Mouse (Mus musculus) central nervous system, embryonic 18 days (tissue): ENCODE data around the gene Arhgdia. TPM values are rescaled to one million over a fixed set of nuclear protein-coding genes. Genes with fewer than 3 reads are reported as not detected.

Experiments
- polyA plus RNA-seq: library from polyadenylated mRNA; depleted of rRNA; stranded (reverse); fragments of >200 nt; gene quantifications from 2 replicates; pipeline ENCODE4 v1.2.3, GENCODE M21; 2012; rRNA removed

Gene Arhgdia
- 443 and 473 TPM in 2 replicates for polyA plus RNA-seq

DNA sequence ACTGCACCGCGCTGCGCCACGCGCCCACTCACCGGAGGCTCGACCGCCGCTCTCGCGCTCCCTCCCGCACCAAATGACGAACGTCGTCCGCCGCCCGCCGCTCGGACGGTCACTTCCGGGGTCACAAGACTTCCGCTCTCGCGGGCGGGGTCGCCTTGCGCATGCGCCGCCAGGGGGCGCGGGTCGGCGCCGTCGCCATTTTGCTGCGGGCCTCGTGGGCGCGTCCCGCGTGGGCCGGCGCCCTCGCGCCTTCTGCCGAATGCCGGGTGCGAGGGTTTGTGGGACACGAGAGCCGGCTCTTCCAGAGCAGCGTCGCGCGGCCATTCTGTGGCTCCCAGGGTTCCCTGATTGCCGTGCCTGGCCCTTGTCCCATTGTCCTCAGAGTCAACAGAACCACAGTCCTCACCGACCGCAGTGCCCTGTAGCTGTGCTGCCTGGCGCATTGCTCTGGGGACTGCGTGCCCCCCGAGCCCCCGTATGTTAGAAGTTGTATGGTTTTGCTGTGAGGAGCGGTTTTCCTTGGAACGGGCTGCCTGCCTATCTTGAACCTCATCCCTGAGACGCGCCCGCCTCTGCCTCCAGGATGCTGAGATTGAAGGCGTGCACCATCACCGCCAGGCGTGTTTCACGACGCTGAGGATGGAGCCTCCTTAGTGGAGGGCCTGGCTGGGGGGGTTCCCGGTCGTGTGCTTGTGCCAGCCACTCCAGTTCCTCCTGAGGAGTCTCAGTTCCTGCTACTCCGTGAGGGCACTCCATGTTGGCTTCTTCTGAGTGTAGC is at the start of gene Arhgdia:
Gene Arhgdia, minus strand, starts transcription at position 135 of the 778 bp plus-strand sequence.

DNA sequence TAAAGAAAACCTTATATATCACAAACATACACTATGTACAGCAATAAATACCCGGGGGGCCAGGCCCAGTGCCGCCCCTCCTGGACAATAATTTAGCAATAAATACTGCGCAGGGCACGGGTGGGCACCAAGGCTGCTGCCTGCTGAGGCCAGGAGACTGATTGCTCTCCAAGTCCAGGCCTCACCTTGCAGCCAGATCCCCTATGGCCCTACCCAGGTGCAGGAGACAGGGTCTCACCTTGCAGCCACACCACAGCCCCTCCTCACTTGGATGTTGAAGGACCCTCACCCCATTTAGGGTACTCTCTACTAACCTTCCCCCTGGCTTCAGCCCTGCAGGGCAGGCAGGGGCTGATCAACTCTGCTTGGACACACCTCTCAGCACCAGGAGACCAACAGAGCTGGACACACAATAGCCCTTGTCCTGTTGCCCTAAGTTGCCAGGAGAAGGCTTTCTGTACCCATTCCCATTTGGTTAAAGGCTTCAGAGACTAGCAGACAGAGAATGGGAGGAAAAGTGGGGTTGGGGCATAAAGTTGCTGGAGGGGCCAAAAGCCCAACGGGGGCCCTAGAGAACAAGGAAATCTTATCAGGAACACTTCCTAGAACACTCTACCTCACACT is 43.8 kb upstream of the Arhgdia start, which contains the start of gene Sirt7:
Gene Sirt7, minus strand, starts transcription at position 89 of the 624 bp plus-strand sequence.

DNA sequence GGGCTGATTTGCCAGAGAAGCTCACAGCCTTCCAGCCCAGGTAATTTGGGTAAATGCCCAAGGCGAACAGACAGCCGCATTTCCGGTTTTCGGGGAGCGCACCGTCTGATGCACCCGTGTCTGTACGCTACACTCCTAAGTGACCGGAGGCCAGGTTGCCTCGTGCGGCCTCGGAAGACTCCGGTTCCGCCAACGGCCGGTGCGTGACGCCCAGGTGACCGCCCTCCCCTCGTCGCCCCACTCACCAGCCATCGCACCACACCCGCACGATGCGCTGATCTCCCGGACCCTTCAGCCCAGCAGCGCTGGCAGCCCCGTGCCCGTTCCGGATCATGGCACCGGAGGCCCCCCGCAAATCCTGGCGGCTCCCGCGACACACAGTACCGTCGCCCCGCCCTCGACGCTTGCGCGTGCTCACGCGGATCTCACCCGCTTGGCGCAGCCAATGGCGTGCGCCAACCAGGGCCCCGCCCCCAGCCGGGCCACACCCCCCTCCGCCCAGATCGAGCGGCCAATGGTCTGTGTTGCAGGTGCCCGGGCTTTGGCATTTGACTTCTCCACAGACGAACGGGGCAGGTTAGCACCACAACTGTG is 36.2 kb upstream of the Arhgdia start, which contains the start of gene Pcyt2:
Gene Pcyt2, minus strand, starts transcription at position 418 of the 594 bp plus-strand sequence.

DNA sequence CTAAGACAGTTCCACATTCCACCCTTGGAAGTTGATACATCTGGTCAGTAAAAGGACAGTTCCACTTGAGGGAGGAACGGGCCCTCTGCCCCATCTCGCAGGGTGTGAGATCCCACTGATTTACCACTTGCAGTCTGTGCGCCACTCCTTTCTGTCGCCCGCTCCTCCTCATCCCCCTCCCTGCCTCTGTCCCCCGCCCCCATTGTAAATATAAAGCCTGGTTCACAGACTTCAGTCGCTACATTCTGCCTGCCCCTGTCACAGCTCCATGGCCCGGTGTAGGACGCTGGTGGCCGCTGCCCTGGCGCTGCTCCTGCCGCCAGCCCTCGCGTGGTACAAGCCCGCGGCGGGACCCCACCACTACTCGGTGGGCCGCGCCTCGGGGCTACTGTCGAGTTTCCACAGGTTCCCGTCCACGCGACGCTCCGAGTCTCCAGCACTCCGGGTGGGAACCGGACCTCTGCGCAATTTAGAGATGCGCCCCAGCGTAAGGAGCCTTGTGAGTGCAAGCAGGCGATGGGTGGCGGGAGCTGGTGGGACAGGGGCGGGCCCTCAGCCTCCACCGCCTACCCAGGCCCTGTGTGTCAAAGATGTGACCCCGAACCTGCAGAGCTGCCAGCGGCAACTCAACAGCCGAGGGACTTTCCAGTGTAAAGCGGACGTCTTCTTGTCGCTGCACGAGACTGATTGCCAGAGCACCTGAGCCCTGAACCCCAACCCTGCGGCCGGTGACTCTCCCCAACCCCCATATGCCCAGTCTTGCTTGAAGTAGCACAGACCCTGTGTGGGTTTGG is 27.0 kb upstream of the Arhgdia start, which contains the start of gene Npb:
Gene Npb, plus strand, starts transcription at position 237 of the 794 bp plus-strand sequence.

DNA sequence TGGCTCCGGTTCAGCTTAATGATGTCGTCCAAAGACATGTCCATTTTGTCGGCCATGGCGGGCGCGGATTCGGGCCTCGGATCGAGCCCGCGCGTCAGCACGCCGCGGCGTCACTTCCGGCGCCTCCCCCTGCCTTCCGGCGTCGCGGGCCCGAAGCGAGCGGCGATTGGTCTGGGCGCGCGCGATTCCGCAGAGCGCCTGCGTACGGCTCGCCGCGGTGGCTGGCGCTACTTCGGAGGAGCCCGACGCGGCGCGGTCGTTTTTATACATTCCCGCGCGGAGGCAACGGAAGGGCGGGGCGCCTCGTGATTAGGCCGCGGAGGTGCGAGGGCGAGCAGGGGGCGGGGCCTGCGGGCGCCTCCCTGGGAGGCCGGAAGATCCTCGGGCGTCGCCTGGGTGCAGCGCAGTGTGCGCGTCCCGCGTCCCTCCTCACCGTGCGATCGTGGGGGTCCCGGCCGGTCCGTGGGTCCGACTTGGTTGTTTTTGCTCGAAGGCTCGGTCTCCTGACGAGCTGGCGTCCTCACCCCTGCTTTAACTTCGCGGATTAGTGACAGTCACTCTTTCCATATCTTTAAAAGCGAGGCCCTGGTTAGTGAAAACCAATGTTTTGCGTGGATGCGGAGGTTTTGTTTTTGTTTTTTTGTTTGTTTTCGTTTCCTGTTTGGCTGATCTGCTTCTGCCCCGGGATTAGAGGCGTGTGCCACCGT is 17.0 kb upstream of the Arhgdia start, which contains the start of the genes Alyref and Anapc11:
Gene Alyref, minus strand, starts transcription at position 83 of the 707 bp plus-strand sequence.
Gene Anapc11, plus strand, starts transcription at position 139 of the 707 bp plus-strand sequence.

DNA sequence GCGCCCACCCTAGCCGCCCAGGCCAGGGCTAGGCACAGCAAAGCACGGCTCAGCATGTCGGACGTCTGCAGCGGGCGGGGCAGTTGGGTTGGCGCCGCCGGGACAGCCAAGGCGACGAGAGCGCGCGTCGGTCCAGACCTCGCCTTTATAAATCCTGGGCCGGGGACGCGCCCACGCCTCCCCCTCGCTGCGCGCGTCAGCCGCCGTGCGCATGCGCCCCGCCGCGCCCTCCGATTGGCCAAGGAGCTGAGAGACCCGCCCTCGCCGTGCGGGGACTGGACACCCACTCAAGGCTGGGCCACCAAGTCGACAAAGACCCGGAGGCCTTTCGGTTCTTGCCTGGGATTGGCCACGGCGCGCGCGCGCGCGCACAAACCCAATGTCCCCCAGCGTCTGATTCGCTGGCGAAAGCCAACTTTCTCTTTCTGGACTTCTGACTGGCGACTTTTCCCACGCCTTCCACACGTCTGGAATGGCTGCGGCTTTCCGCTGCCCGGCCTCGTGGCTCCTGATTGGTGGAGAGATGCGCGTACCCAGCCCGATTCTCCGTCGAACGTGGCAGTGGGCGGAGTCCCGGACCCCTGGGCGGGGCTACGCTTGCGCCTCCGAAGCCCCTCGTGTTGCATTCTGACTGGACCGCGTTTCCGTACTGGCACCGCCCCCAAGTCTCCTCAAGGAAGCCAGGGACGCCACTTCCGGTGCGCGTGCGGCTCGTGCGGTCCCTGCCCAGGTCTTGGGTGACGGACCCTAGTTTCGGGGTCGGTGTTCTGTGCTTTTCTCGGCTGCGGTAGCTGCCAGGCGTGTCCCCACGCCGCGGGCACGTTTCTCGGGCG is 8.5 kb downstream of the Arhgdia start, which contains the start of gene P4hb:
Gene P4hb, minus strand, starts transcription at position 502 of the 833 bp plus-strand sequence.

DNA sequence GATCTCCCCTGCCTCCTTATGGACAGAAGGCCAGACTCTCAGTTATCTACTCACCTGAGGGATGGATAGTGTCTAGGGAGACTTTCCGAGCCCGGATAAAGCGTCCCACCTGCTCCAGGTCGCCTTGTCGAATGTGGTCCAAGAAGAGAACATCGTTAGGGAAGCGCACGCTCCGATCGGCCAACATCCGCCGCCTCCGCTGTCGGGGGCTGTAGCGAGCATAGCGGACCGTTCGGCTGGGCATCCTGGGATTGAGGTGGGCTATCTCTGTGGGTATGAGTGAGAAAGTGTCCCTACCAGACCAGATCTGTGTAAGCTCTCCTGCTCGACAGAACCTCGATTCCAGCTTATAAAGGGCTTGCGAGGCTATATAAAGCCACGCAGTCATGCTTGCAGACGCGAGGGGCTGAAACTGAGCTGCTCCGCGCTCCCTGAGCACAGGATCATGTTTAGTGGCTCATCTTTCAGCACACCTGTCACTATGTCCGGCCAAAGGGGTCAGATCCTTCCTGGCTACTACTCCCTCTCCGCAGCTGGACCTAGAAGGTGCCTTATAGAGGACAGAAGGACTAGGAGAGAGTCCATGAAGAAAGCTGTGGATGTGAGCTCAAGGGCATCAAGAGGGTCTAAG is 30.5 kb downstream of the Arhgdia start, which contains the start of gene Ppp1r27:
Gene Ppp1r27, minus strand, starts transcription at position 323 of the 631 bp plus-strand sequence.

DNA sequence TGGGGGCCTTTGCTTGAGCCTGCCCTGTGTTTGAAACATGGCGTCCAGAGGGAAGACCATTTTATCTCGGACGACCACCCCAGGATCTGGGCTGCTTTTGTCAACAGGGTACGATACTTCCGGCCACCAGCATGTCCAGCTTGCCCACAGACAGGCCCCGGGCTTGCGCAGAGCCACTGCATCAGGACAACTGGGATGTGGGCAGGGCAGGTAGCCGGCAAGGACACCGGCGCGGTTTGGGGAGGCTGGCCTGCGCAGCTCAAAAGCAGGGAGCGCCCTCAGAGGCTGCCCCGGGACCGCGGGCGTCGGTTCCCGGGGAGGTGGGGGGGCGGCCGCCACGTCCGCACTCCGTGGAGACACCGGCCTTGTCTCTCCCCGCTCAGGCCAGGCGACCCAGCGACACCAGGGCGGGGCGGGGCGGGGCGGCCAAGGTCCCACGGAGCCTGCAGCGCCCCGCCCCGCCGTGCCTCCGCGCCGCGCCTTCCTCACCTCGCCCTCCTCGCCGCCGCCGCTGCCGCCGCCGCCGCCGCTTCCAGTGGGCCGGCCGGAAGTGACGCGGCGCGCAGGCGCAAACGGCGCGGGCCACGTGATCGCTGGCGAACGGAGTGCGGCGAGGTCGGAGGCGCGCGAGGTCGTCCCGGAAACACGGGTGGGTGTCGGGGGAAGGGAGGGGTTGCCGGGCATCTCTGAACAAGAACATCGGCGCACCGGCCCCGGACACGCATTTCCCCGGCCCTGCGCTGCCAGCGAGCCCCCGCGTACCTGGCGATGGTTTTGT is 32.1 kb downstream of the Arhgdia start, which contains the start of gene Mcrip1:
Gene Mcrip1, minus strand, starts transcription at position 560 of the 778 bp plus-strand sequence.

DNA sequence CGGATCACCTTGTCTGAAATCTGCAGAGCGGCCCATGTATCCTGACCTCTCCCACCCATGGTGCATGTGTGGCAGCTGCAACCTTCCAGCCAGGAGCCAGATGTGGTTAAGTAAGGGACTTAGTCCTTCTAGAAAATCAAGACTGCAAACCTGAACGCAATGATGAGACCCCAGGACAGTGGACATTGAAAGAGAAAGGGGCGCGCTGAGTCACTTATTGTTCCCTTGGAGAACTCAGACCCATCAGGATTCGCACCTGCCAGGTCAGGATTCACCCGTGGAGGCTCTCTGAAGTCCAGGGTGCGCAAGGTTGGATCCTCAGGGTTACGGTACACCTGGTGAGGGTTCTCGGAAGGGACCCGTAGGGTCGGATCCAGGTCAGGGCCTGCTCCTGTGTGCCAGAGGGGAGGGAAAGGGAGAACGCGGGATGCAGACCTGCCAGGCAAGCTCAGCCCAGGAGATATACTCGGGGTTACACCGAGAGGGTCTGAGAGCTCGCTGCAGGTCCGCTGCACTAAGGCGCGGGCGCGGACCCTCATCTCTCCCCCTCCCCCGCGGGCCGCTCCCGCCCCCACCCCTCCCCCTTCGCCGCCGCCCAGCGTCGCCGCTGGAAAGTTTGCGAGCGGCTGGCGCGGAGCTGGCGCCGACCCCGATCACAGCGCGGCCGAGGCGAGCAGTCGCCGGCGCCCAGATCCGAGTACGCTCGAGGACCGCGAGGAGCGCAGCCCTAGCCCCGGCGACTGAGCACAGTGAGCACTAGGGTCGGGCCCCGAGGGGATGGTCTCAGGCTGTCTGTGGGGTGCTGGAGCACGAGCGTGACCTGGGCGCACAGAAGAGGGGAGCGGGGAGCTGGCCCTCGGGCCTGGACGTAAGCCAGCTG is 51.1 kb downstream of the Arhgdia start, which contains the start of gene Gcgr:
Gene Gcgr, plus strand, starts transcription at position 615 of the 880 bp plus-strand sequence.

Other genes with a start within 250 kb of the Arhgdia start
- 1,434 and 1,972 TPM in 2 replicates for gene Actg1, start 233.1 kb downstream of the Arhgdia start, polyA plus RNA-seq
- 0.49 and 0.66 TPM in 2 replicates for gene Fscn2, start 220.1 kb downstream of the Arhgdia start, polyA plus RNA-seq
- 107 and 108 TPM in 2 replicates for gene Faap100, start 202.9 kb downstream of the Arhgdia start, polyA plus RNA-seq
- 52.6 and 53.0 TPM in 2 replicates for gene Nploc4, start 143.9 kb downstream of the Arhgdia start, polyA plus RNA-seq
- gene Tspan10, start 139.0 kb downstream of the Arhgdia start, polyA plus RNA-seq: not detected in 2 replicates
- 0.32 and 0.56 TPM in 2 replicates for gene Pde6g, start 128.1 kb downstream of the Arhgdia start, polyA plus RNA-seq
- 8.6 and 10.0 TPM in 2 replicates for gene Oxld1, start 123.6 kb downstream of the Arhgdia start, polyA plus RNA-seq
- 30.3 and 32.5 TPM in 2 replicates for gene Ccdc137, start 123.5 kb downstream of the Arhgdia start, polyA plus RNA-seq
- 42.5 and 46.3 TPM in 2 replicates for gene Arl16, start 114.0 kb downstream of the Arhgdia start, polyA plus RNA-seq
- 107 and 119 TPM in 2 replicates for gene Mrpl12, start 97.0 kb downstream of the Arhgdia start, polyA plus RNA-seq
- gene Slc25a10, start 89.8 kb downstream of the Arhgdia start, polyA plus RNA-seq: 33.0 and 33.5 TPM in 2 replicates
- 0.10 and 0.45 TPM in 2 replicates for gene Gcgr, start 50.9 kb downstream of the Arhgdia start, polyA plus RNA-seq
- gene Mcrip1, start 31.9 kb downstream of the Arhgdia start, polyA plus RNA-seq: 192 and 196 TPM in 2 replicates
- gene Ppp1r27, start 30.5 kb downstream of the Arhgdia start, polyA plus RNA-seq: 1.1 TPM in 1 of 2 replicates, not detected in the other
- 153 and 156 TPM in 2 replicates for gene P4hb, start 8.4 kb downstream of the Arhgdia start, polyA plus RNA-seq
- 83.1 and 83.5 TPM in 2 replicates for gene Alyref, start 16.7 kb upstream of the Arhgdia start, polyA plus RNA-seq
- 185 and 196 TPM in 2 replicates for gene Anapc11, start 16.8 kb upstream of the Arhgdia start, polyA plus RNA-seq
- 0.22 and 0.57 TPM in 2 replicates for gene Npb, start 26.9 kb upstream of the Arhgdia start, polyA plus RNA-seq
- gene Pcyt2, start 36.3 kb upstream of the Arhgdia start, polyA plus RNA-seq: 286 and 294 TPM in 2 replicates
- 67.4 and 67.5 TPM in 2 replicates for gene Sirt7, start 43.6 kb upstream of the Arhgdia start, polyA plus RNA-seq
- gene Mafg, start 52.0 kb upstream of the Arhgdia start, polyA plus RNA-seq: 69.7 and 75.8 TPM in 2 replicates
- gene Pycr1, start 62.1 kb upstream of the Arhgdia start, polyA plus RNA-seq: 19.2 and 19.8 TPM in 2 replicates
- 0.63 and 0.74 TPM in 2 replicates for gene Myadml2, start 66.5 kb upstream of the Arhgdia start, polyA plus RNA-seq
- gene Notum, start 79.6 kb upstream of the Arhgdia start, polyA plus RNA-seq: 7.3 and 7.5 TPM in 2 replicates
- gene Aspscr1, start 91.3 kb upstream of the Arhgdia start, polyA plus RNA-seq: 70.1 and 71.8 TPM in 2 replicates
- 56.6 and 60.2 TPM in 2 replicates for gene Cenpx, start 132.1 kb upstream of the Arhgdia start, polyA plus RNA-seq
- gene Lrrc45, start 132.3 kb upstream of the Arhgdia start, polyA plus RNA-seq: 144 TPM in 2 replicates
- 858 and 954 TPM in 2 replicates for gene Rac3, start 139.8 kb upstream of the Arhgdia start, polyA plus RNA-seq
- gene Dcxr, start 145.7 kb upstream of the Arhgdia start, polyA plus RNA-seq: 6.9 and 7.2 TPM in 2 replicates
- gene Cbr2, start 150.5 kb upstream of the Arhgdia start, polyA plus RNA-seq: 2.5 and 4.2 TPM in 2 replicates
- gene Hmga1b, start 181.2 kb upstream of the Arhgdia start, polyA plus RNA-seq: 0.82 and 1.0 TPM in 2 replicates
- gene Rfng, start 202.6 kb upstream of the Arhgdia start, polyA plus RNA-seq: 118 and 127 TPM in 2 replicates
- 294 and 308 TPM in 2 replicates for gene Gps1, start 202.6 kb upstream of the Arhgdia start, polyA plus RNA-seq
- gene Dus1l, start 214.8 kb upstream of the Arhgdia start, polyA plus RNA-seq: 38.1 and 38.2 TPM in 2 replicates
- gene Fasn, start 242.9 kb upstream of the Arhgdia start, polyA plus RNA-seq: 281 and 338 TPM in 2 replicates